Mouse (Mus musculus) embryonic facial prominence, embryonic 15.5 days (tissue): ENCODE results near the gene C87436. TPM values are rescaled to one million over a fixed set of nuclear protein-coding genes. Genes with fewer than 3 reads are reported as not detected.
"Not testable (repeated sequence)": the region's sequence is repeated elsewhere in the genome, so short reads cannot be mapped to it uniquely, and the experiment has no call there.

Experiments
- ATAC-seq: fragments of 200-750 bp; cut with Nextera tagmentation; 2 replicates; pipeline ENCODE4 v1.8.0; 2017; ENCODE audit warnings: low read depth, moderate TSS enrichment; ENCODE audit not compliant: insufficient number of reproducible peaks, low FRiP score, low TSS enrichment
- H3K27ac ChIP-seq: fragments of 300-500 bp; sonication (generic); replicated peaks from 2 replicates; pipeline ENCODE4 v1.5.1; 2015; ENCODE audit warnings: mild to moderate bottlenecking, inconsistent platforms
- H3K27me3 ChIP-seq: fragments of 300-500 bp; sonication (generic); 2 replicates; pipeline ENCODE4 v1.6.1; 2015; ENCODE audit warnings: inconsistent platforms
- H3K36me3 ChIP-seq: fragments of 300-500 bp; sonication (generic); 2 replicates; pipeline ENCODE4 v1.6.1; 2015; ENCODE audit warnings: mild to moderate bottlenecking, inconsistent platforms
- H3K4me1 ChIP-seq: fragments of 300-500 bp; sonication (generic); 2 replicates; pipeline ENCODE4 v1.6.1; 2015; ENCODE audit warnings: inconsistent platforms
- H3K4me2 ChIP-seq: fragments of 300-500 bp; sonication (generic); replicated peaks from 2 replicates; pipeline ENCODE4 v1.6.1; 2015; ENCODE audit warnings: mild to moderate bottlenecking, inconsistent platforms
- H3K4me3 ChIP-seq: fragments of 300-500 bp; sonication (generic); replicated peaks from 2 replicates; pipeline ENCODE4 v1.5.1; 2015; ENCODE audit warnings: mild to moderate bottlenecking, inconsistent platforms
- H3K9ac ChIP-seq: fragments of 300-500 bp; sonication (generic); 2 replicates; pipeline ENCODE4 v1.6.1; 2015; ENCODE audit warnings: inconsistent platforms
- H3K9me3 ChIP-seq: fragments of 300-500 bp; sonication (generic); replicated peaks from 2 replicates; pipeline ENCODE4 v1.6.1; 2016; ENCODE audit warnings: inconsistent platforms
- WGBS: fragments of 180-500 bp; shearing (Covaris S2); methylation state at CpG from one replicate; pipeline ENCODE4 v1.1.7; 2015; 5-methylcytosine and 5-hydroxymethylcytosine counted together
- polyA plus RNA-seq: library from polyadenylated mRNA; unstranded; fragments of >200 nt; fragmentation: Nextera tagmentation; extraction: Ambion mirVana; gene quantifications from 2 replicates; pipeline ENCODE4 v1.2.1, GENCODE M21; 2015

C87436 gene
- polyA plus RNA-seq, 1 experiment from 2014 or later = 26.8 TPM

DNA sequence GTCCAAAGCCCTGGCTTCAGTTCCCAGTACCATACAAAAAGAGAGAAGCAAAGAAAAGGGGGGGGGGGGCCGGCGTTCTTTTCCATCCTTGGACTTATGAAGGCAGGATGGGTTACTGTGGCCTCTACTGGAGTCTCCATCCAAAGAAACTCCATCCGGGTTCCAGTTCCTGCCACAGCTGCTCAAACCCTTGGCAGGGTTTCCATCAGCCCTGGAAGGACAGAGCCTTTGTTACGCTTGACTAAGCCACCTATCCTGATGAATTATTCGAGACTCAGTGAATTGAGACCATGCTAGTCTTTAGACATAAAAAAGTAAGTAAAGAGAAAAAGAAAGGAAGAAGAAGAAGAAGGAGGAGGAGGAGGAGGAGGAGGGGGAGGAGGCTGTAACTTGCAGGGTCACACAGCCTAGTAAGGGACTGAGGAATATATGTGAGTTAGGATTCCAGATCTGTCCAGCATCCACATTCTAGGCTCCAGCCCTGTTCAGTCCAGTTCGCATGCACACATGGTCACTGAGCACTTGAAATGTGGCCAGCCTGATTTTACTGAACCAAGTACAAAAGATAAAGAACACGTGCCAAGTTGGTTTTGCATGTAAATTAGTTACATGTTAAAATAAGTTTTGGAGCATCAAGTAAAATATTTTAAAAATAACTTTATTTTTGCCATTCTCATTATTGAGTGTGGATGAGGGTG lies 47.9 kb downstream of the C87436 start:
- ATAC-seq = no peak
- 0 out of 2 replicates have a peak overlapping the region, but pooled peaks have one; percentile 4 for H3K27ac ChIP-seq

DNA sequence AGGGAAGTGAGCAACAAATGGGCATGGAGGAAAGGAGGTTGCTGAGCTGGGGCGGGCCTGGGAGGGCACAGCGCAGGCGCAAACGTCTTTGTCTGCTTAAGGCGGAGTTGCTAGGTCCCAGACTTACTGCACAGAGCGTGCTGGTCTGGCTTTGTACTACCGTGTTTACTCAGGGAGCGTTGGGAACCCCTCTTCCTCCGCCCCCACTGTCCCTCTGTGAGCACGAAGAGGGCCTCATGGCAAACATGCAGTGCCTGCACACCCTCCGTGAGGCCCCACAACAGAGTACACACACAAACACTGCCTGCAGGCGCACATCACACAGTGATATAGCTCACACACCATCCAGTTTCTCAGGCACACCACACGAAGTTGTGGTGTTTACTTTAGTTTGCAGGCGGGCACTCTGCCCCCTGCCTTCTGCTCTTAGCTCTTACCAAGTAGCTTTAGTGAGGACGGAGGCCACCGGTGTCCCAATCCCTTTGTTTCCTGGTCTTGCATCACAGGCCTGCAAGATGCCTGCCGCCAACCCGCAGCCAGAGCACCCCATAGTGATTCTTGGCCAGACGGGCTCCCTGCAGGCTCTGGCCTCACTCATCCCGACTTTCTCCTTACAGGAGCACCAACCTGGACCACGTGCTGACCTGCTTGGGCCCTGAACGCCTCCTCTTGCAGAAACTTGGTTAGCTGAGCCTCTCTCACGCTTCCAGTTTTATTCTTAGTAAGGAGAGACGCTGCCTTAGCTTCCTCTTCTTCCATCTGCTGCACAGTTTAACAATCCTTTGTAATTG lies 49.4 kb downstream of the C87436 start:
- peaks cover 15% of the 10 kb centered on the region for H3K4me1 ChIP-seq
- H3K36me3 ChIP-seq = no peaks in the 10 kb centered on the region
- H3K27me3 ChIP-seq = no peaks in the 10 kb centered on the region
- 0 out of 2 replicates have a peak overlapping the region, but pooled peaks have one; percentile 3 for H3K9ac ChIP-seq
- peak overlapping the region; percentile 5; the same call in 1 of the 2 replicates for H3K4me3 ChIP-seq
- H3K4me2 ChIP-seq = peak overlapping the region; percentile 26
- peak; percentile 95 for ATAC-seq
- 11% methylated on average over 24 of the region's 24 CpGs for WGBS
- H3K27ac ChIP-seq = peak overlapping the region; percentile 95
- no peaks in the 10 kb centered on the region for H3K9me3 ChIP-seq

More for the DNA sequence above, 47.9 kb downstream of the C87436 start:
- H3K27me3 ChIP-seq = no peaks in the 10 kb centered on the region
- H3K36me3 ChIP-seq = no peaks in the 10 kb centered on the region
- peaks cover 15% of the 10 kb centered on the region for H3K4me1 ChIP-seq
- no peak overlapping the region for H3K4me3 ChIP-seq
- no peak overlapping the region for H3K9ac ChIP-seq
- WGBS = 79% methylated on average over 7 of the region's 7 CpGs
- H3K9me3 ChIP-seq = no peaks in the 10 kb centered on the region
- no peak overlapping the region for H3K4me2 ChIP-seq

DNA sequence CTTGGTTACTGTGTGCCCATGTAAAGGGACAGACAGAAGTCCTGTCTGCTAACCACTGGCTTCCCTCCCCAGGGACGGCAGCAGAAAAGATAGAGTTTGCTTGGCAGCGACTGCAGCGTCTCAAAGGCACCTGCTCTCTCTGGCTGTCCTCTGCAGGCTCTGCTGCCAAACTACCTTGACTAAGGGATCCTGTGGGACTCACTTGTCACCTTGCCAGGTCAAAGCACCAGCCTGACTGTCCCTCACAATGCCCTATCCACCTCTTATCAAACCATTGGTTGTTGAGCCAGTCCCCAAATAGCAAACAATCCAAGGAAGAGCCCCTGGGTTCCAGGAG lies 49.9 kb downstream of the C87436 start:
- Histone ChIP-seq H3K27ac (peak overlapping the region; percentile 95), H3K9ac (no peak overlapping the region), H3K36me3 (no peaks in the 10 kb centered on the region), H3K4me1 (peaks cover 15% of the 10 kb centered on the region), H3K4me2 (no peak overlapping the region), H3K4me3 (0 out of 2 replicates have a peak overlapping the region, but pooled peaks have one; percentile 5), H3K9me3 (no peaks in the 10 kb centered on the region), H3K27me3 (no peaks in the 10 kb centered on the region)
- no peak for ATAC-seq
- WGBS = 37% methylated on average over 3 of the region's 3 CpGs

DNA sequence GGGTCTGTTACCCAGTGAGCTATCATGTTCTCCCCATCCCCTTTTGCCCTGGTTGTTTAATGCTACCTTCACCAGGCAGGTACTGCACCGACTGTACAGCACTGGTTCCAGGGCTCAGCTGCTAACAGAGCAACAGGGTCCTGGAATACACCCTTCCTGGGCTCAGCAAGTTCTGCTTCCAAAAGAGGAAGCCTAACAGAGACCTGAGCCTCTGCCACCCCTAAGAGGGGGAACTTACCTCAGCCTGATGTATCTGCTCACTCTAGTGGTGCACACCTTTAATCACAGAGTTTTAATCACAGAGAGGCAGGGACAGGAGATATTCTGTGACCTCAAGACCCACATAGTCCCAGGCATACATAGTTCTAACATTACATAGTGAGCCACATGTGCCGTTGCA lies 51.8 kb downstream of the C87436 start:
- H3K36me3 ChIP-seq = no peaks in the 10 kb centered on the region
- no peak overlapping the region for H3K4me3 ChIP-seq
- no peaks in the 10 kb centered on the region for H3K27me3 ChIP-seq
- no peak for ATAC-seq
- 96% methylated on average over 2 of the region's 2 CpGs for WGBS
- H3K4me1 ChIP-seq = peaks cover 24% of the 10 kb centered on the region
- H3K9ac ChIP-seq = no peak overlapping the region
- no peak overlapping the region for H3K4me2 ChIP-seq
- no peaks in the 10 kb centered on the region for H3K9me3 ChIP-seq
- H3K27ac ChIP-seq = no peak overlapping the region

DNA sequence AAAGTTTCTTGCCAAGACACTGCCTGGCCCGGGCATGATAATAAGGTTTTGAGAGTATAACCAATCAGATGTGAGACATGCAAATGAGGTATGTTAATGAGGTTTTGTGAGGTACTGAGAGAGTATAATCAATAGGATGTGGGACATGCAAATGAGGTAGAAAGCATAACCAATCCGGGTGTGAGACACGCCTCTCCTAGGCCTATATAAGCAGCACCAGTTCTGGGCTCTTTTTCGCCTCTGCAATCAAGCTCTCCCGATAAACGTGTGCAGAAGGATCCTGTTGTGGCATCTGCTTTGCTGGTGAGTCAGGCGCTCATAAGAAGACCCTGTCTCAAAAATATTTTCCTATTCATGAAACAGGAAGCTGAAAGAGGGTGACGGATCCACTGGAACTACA lies 52.2 kb downstream of the C87436 start:
- not testable (repeated sequence) for H3K27me3 ChIP-seq, H3K36me3 ChIP-seq, H3K9me3 ChIP-seq, H3K9ac ChIP-seq, H3K27ac ChIP-seq, ATAC-seq, H3K4me2 ChIP-seq, H3K4me3 ChIP-seq
- 87% methylated on average over 8 of the region's 8 CpGs for WGBS
- peaks cover 24% of the 10 kb centered on the region for H3K4me1 ChIP-seq

DNA sequence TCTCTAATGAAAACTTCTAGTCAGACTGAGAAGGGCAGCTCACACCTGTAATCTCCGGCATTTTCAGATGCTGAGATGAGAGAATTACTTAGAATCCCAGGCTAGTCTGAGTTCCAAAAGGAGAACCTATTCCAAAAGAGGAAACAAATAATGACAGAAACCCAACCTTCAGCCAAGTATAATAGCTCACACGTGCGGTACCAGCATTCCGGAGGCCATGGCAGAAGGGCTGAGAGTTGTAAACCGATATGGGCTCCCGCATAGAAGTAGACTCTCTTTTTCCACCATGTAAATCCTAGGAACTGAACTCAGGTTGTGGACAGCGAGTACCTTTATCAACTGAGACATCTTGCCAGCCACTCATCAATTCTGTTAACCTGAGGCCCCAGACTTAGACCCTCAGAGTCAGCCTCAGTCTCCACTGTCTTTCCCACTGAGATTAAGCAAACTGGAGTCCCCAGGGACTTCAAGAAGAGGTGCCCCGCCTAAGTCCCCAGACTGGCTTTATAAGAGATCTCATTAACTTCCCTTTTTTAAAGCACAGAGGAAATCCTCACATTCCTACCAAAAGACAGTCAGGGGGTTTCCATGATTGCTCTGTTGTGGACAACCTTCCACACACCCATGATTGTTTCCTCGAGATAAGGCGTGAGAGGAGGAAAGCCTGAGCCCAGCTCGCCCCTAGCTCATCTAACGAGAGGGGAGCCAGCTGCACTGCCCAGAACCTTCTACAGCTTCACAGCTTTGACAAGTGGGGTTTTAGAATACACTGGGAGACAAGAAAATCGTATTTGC lies 55.5 kb downstream of the C87436 start:
- H3K4me3 ChIP-seq = no peak overlapping the region

DNA sequence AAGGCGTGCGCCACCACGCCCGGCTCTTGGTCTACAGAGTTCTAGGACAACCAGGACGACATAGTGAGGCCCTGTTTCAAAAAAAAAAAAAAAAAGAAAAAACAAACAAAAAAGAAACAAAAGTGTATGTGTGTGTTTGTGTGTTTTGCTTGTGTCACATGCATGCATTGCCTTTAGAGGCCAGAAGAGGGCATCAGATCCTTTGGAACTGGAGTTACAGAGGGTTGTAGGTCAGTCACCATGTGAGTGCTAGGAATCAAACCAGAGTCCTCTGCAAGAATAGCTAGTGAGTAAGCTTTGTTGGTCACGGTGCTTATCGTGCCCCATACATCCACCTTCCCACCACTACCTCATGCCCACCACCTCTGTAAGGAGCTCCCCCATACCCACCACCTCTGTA lies 56.6 kb downstream of the C87436 start:
- Histone ChIP-seq H3K27ac (no peak overlapping the region), H3K9ac (no peak overlapping the region), H3K27me3 (no peaks in the 10 kb centered on the region), H3K4me1 (peaks cover 35% of the 10 kb centered on the region), H3K4me2 (no peak overlapping the region), H3K36me3 (no peaks in the 10 kb centered on the region), H3K9me3 (no peaks in the 10 kb centered on the region), H3K4me3 (no peak overlapping the region)
- ATAC-seq = no peak
- WGBS = 96% methylated on average over 7 of the region's 7 CpGs

More for the DNA sequence above, 55.5 kb downstream of the C87436 start:
- H3K9ac ChIP-seq = no peak overlapping the region
- ATAC-seq = no peak
- no peaks in the 10 kb centered on the region for H3K27me3 ChIP-seq
- H3K36me3 ChIP-seq = no peaks in the 10 kb centered on the region
- peaks cover 35% of the 10 kb centered on the region for H3K4me1 ChIP-seq
- WGBS = 41% methylated on average over 13 of the region's 13 CpGs
- no peaks in the 10 kb centered on the region for H3K9me3 ChIP-seq
- peak overlapping the region; percentile 40 for H3K27ac ChIP-seq
- no peak overlapping the region for H3K4me2 ChIP-seq

DNA sequence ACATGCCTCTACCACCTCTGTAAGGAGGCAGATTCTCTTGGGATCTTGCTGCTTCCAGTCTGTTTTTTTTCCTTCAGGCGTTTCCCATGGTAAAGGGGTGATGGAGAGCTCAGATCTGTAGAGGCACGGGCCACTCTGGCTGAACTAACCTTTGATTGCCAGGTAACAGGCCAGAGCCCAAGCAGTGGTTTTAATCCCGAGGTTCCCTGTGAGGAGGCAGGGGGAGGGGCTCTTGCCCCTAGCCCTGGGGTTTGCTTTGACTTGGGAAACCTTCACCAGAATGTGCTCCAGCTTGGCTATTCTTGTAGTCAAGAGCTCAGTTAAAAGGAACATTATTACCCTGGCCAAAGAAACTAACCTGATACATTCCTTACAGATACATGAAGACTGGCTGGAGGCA lies 57.5 kb downstream of the C87436 start:
- H3K9ac ChIP-seq = no peak overlapping the region
- no peak overlapping the region for H3K4me3 ChIP-seq
- WGBS = 42% methylated on average over 3 of the region's 3 CpGs
- no peaks in the 10 kb centered on the region for H3K36me3 ChIP-seq
- H3K9me3 ChIP-seq = no peaks in the 10 kb centered on the region
- H3K27ac ChIP-seq = no peak overlapping the region
- no peaks in the 10 kb centered on the region for H3K27me3 ChIP-seq
- no peak overlapping the region for H3K4me2 ChIP-seq
- H3K4me1 ChIP-seq = peaks cover 35% of the 10 kb centered on the region
- no peak for ATAC-seq

DNA sequence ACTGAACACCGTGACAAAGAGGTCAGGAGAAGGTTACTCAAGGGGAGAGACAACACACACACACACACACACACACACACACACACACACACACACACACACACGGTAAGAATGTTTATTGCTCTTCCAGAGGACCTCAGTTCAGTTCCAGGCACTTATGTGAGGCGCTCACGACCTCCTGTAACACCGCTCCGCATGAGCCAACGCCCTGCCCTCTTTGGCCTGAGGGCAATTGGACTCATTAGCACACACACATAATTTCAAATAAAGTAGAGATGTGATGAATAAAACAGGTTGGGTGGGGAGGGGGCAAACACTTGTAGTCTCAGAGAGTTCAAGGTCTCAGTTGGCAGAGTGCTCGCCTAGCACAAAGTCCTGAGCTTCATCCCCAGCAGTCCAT lies 58.0 kb downstream of the C87436 start:
- H3K9me3 ChIP-seq = no peaks in the 10 kb centered on the region
- peak overlapping the region; percentile 85; the same call in 1 of the 2 replicates for H3K27ac ChIP-seq
- H3K27me3 ChIP-seq = no peaks in the 10 kb centered on the region
- no peak overlapping the region for H3K4me3 ChIP-seq
- 64% methylated on average over 8 of the region's 8 CpGs for WGBS
- H3K4me1 ChIP-seq = peaks cover 35% of the 10 kb centered on the region
- no peak for ATAC-seq
- no peaks in the 10 kb centered on the region for H3K36me3 ChIP-seq
- peak overlapping the region; percentile 46; the same call in 1 of the 2 replicates for H3K4me2 ChIP-seq
- no peak overlapping the region for H3K9ac ChIP-seq

DNA sequence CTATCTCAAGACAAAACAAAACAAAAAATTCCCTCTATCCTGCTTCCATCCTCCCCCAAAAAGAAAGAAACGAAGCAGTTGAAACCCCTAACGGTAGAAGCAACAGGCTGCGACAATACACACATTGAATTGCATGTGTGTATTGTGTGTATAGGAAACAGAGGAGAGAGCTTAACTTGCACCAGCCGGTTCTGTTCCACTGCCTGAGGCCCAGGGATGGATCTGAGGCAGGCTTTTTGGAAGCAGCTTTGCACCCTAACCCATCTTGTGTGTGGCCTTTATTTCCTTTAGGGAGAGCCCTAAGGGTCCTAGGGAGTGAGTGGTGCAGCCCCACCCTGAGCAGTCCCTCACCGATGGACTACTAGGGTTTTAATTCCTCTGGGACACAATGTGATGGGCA lies 58.4 kb downstream of the C87436 start:
- Histone ChIP-seq H3K27ac (peak overlapping the region; percentile 85), H3K36me3 (no peaks in the 10 kb centered on the region), H3K4me3 (peak overlapping the region; percentile 36), H3K4me1 (peaks cover 35% of the 10 kb centered on the region), H3K9ac (no peak overlapping the region), H3K27me3 (no peaks in the 10 kb centered on the region), H3K4me2 (peak overlapping the region; percentile 46), H3K9me3 (no peaks in the 10 kb centered on the region)
- no peak for ATAC-seq
- WGBS = 27% methylated on average over 5 of the region's 5 CpGs
